Mouse (Mus musculus) T-cell, adult 2 months (primary cell): ENCODE measurements at regions not wholly inside any gene's neighbourhood (a gene's known extent, or its start where the extent isn't known, plus 50 kb on each side); places are given as distances from the start of the nearest gene placed in this dataset.
A peak's percentile ranks its signal among the peaks of the same experiment; 100 is the strongest.

ENCODE experiments used
- DNase-seq: peaks from one replicate; pipeline ENCODE4 v3.0.0; 2022; ENCODE audit warnings: low spot score

DNA sequence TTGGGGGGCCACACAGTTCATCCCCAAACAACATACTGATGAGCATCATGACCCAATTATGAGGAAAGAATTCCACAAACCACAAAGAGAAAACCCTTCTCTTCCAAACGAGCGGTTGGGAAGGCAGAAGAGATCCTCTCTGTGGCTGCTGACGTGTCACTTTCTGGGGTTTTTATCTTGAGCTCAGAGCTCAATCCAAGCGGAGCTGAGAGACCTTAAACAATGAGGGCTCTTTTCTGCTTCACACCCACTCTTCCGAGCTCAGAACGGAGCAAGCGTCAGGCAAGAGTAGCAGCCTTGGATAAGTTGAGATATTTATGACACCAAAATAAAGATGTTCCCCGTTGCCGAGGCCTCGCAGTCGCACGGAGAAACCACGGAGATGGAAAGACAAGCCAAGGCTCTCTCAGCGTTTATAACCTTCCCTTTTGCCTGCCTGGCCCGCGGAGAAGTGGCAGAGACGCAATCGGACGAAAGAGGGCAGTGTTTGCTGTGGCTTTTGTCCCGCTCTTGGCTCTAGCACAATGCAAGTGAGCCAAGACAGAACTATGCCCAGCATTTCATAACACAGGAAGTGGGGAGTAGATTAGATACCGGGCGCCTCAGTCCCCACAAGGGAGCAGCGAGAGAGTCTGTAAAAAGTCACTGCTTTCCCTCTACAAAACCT lies 100.7 kb downstream of the Chic2 start:
- DNase-seq = peak; percentile 71

- DNase-seq = no peak
These were observed 103.1 kb downstream of the Chic2 start for GRCm38 (mm10) chr5:74941426-74941825.

GRCm38 (mm10) chr5:74937416-74937940 lies 107.1 kb downstream of the Chic2 start:
- DNase-seq = no peak

- DNase-seq = no peak
These were observed 108.5 kb downstream of the Chic2 start for GRCm38 (mm10) chr5:74936087-74936486.

DNA sequence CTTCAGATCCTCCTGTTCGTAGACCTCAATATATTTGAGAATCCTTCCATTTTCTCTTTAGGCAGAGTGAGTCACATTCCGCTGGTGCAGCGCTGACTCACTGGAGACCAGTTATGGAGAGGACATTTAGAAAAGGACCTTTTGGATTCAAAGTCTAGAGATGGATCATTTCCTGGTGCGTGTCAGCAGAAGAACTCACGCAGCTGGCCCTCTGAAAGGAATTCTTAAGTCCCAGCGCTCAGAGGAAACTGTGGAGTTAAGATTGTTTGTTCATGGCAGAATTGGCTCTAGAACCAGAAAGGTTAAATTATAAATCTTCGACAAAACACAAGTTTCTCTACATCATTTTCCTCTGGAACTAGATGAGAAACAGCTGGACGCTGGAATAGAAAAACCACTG lies 108.9 kb downstream of the Chic2 start:
- DNase-seq = no peak

DNA sequence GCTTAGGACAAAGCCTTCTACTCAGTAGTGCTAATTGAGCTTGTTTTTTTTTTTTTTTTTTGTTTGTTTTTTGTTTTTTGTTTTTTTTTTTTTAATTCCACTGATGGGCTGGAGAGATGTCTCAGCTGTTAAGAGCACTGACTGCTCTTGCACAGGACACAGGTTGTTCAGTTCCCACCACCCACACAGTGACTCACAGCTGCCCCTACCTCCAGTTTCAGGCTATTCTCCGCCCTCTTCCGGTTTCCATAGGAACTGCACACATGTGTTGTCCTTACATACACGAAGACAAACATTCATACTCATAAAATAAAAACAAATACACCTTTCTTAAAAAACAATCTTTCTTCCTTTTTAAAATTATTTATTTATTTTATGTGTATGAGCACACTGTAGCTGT lies 111.3 kb downstream of the Chic2 start:
- no peak for DNase-seq

DNA sequence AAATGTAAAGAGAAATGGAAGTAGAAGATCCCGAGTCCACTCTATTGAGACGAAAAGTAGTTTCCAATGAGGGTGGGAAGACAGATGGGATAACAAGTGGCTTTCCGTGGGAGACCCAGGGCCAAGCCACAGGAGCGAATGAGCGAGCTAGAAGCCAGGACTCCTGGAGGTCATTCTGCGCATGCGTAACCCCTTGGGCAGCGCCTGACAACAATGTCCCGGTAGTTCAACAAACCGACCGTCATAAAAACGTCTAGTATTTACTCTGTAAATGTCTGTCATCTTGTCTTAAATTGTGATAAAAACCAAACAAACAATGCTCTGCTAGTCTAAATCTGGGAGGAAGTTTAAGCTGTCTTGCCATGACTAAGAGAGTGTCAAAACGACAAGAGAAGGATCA lies 112.4 kb downstream of the Chic2 start:
- DNase-seq = no peak

DNA sequence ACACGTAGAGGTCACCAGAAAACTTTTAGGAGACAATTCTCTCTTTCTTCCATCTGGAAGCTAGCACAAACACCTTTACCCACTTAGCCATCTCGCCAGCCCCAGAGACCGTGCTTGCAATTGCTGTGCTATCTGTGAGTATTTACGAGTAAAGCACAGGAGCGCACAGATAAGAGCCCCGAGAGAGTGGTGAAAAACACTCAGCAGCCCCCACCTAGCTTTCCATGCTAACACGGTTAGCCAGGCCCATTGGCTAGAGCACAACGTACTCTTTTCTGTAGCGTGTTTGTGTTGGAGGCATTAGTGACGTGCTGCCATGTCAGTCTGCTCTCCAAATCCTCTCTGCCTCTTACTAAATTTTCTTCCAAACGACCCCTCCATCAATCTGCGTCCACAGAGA lies 112.8 kb downstream of the Chic2 start:
- DNase-seq = no peak

- DNase-seq = no peak
These were observed 117.0 kb downstream of the Chic2 start for GRCm38 (mm10) chr5:74927543-74927942.

DNA sequence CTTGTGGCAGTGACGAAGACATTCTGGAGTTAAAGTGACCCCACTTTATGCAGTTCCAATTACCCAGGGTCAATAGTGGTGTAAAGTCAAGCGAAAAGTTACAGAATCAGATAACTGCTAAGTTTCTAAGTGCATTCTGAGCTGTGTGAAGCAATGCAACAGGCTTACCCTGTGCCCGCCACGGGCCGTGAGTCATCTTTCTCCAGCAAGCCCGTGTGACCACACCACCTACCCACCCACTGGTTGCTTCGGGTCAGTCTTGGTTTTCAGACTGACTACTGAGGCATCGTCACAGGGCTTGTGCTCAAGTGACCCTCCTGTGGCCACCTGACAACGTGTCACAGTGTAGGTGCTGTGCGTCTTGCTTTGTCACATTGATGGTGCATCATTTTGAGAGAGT lies 118.8 kb downstream of the Chic2 start:
- DNase-seq = no peak

DNA sequence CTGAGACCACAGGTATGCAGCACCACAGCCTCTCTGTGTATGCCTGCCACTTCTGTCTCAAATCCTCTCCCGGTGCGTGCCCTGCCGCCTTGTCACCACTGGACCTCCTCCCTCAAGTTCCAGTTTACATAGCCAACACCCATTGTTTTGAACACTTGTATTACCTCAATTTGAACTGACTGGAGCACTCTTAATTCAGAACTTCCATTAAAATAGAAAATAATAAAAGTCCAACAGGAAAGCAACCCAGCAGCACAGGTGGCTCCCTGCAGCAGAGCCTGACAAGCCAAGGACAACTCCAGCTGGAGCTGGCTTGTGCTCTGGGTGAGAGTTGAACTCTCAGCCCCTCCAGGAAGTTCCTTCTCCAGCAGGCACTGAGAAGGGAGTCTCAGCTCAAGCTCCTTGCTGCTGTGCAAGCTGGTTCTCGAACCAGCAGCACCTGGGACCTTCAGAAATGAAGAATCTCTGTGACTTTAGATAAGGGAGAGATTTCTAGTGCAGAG lies 120.5 kb downstream of the Chic2 start:
- DNase-seq = no peak

- DNase-seq = no peak
These were observed 121.2 kb downstream of the Chic2 start for GRCm38 (mm10) chr5:74923337-74923736.

- no peak for DNase-seq
These were observed 121.7 kb downstream of the Chic2 start for GRCm38 (mm10) chr5:74922881-74923280.

DNA sequence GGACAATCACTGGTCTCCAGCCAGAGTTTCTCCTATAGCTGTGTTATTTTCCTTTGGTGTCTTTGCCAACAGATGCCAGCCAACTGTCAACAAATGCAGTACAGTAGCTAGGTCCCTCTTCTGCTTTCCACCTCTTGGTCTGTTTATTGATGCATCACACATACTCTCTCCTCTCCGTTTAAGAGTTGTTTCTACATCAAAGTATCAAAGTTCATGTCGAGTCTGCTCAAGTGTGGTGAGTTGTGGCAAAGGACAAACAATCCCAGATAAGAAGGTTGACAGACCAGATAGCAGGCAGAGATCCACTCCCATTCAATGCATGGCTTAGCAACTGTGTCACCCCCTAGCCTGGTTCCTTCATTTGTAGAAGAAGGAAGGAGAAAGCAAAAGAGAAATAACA lies 123.6 kb downstream of the Chic2 start:
- DNase-seq = no peak

GRCm38 (mm10) chr5:74920490-74920889 lies 124.1 kb downstream of the Chic2 start:
- DNase-seq = no peak

GRCm38 (mm10) chr5:74905504-74906061 lies 139.0 kb downstream of the Chic2 start:
- no peak for DNase-seq

- DNase-seq = no peak
These were observed 139.6 kb downstream of the Chic2 start for GRCm38 (mm10) chr5:74904927-74905503.

DNA sequence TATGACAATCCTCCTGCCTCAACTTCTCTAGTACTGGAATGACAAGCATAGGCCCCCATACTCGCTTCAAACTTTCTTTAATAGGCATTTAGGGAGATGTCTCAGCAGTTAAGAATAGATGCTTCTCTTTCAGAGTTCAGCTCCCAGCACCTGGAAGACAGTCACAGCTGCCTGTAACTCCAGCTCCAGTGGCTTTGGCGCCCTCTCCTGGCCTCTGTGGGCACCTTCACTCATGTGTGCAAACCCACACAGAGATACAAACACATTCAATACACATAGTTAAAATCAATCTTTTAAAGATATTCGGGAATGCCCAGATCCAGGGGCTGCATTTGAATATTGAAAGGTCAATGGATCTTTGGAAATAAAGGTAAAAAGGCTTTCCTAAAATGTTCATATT lies 140.2 kb downstream of the Chic2 start:
- DNase-seq = no peak

- no peak for DNase-seq
These were observed 140.9 kb downstream of the Chic2 start for GRCm38 (mm10) chr5:74903711-74904110.

GRCm38 (mm10) chr5:74897133-74897532 lies 147.4 kb downstream of the Chic2 start:
- DNase-seq = no peak

DNA sequence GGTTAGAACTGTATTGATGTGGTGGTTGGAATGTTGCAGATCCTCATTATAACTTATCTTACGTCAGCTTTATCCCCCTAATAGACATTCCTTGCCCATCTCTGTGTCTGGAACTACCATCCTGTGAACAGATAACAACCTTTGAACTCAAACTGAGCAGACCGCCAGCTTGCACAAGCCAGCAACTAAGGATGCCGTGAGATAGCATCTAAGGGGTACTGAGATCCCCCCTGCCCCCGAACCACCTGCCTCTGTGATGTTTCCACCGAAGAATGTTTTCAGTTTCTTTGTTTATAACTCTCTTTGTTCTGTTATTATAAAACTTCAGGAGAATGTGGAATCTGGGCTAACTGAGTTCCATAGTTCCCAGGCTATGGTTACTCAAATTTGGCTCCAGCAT lies 151.3 kb downstream of the Chic2 start:
- no peak for DNase-seq

DNA sequence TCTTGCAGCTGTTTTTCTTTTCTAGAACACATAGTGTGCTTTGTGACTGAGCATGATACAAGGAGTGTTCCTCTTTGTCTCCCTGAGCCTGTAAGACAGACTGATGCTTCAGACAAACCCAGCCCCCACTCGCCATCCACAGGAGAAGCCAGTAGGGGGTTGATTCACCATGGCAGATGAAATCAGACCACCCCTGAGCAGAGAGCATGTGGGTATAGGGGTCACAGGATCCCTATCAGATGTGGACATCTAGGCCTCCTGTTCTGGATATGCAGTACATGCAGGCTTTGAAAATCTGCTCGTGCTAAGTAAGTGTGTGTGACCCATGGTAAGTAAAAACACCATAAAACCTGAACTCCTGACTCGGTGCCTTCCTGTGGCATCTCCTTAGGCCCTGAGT lies 153.0 kb downstream of the Chic2 start:
- DNase-seq = no peak

DNA sequence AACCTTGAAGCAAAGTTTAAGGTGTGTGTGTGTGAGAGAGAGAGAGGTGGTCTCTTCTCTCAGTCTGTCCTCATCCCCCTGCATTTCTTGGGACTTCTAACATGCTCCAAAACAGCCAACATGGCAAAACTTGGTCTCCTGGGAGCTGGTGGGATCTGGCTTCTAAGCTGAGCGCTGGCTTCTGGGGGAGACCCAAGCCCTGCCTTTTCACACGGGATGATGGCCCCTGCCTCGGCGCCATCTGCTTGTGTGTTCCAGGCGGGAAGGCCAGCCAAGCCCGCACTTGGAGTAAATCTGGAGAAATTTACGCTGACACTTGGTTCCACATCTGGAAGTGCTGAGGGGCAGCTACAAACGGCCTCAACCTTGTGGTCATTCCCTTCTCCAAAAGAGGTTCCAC lies 155.6 kb downstream of the Chic2 start:
- no peak for DNase-seq
